Mouse (Mus musculus) hindbrain, embryonic 15.5 days (tissue): ENCODE measurements around the gene Arl14. TPM values are rescaled to one million over a fixed set of nuclear protein-coding genes. Genes with fewer than 3 reads are reported as not detected.
A peak's percentile ranks its signal among the peaks of the same experiment; 100 is the strongest.

Experiments used
- ATAC-seq: fragments of 200-750 bp; cut with Nextera tagmentation; 2 replicates; pipeline ENCODE4 v1.8.0; 2017; ENCODE audit warnings: low read depth, moderate number of reproducible peaks, moderate TSS enrichment; ENCODE audit not compliant: low FRiP score
- H3K27ac ChIP-seq: fragments of 300-500 bp; sonication (generic); replicated peaks from 2 replicates; pipeline ENCODE4 v1.5.1; 2015; ENCODE audit warnings: mild to moderate bottlenecking, inconsistent platforms
- H3K27me3 ChIP-seq: fragments of 300-500 bp; sonication (generic); 2 replicates; pipeline ENCODE4 v1.6.1; 2015; ENCODE audit warnings: control low read depth, inconsistent platforms
- H3K36me3 ChIP-seq: fragments of 300-500 bp; sonication (generic); 2 replicates; pipeline ENCODE4 v1.6.1; 2015; ENCODE audit warnings: control low read depth, inconsistent platforms
- H3K4me1 ChIP-seq: fragments of 300-500 bp; sonication (generic); replicated peaks from 2 replicates; pipeline ENCODE4 v1.6.1; 2015; ENCODE audit warnings: control low read depth, inconsistent platforms
- H3K4me2 ChIP-seq: fragments of 300-500 bp; sonication (generic); 2 replicates; pipeline ENCODE4 v1.6.1; 2015; ENCODE audit warnings: moderate library complexity, mild to moderate bottlenecking, inconsistent platforms
- H3K4me3 ChIP-seq: fragments of 300-500 bp; sonication (generic); 2 replicates; pipeline ENCODE4 v1.5.1; 2015; ENCODE audit warnings: mild to moderate bottlenecking, inconsistent platforms
- H3K9ac ChIP-seq: fragments of 300-500 bp; sonication (generic); 2 replicates; pipeline ENCODE4 v1.6.1; 2015; ENCODE audit warnings: inconsistent platforms
- H3K9me3 ChIP-seq: fragments of 300-500 bp; sonication (generic); 2 replicates; pipeline ENCODE4 v1.6.1; 2016; ENCODE audit warnings: control low read depth, inconsistent platforms
- WGBS: fragments of 180-500 bp; shearing (Covaris S2); methylation state at CpG from one replicate; pipeline ENCODE4 v1.1.7; 2015; 5-methylcytosine and 5-hydroxymethylcytosine counted together
- polyA plus RNA-seq: library from polyadenylated mRNA; unstranded; fragments of >200 nt; fragmentation: Nextera tagmentation; extraction: Ambion mirVana; gene quantifications from 2 replicates; pipeline ENCODE4 v1.2.1, GENCODE M21; 2015

Gene Arl14
- polyA plus RNA-seq, 1 experiment from 2014 or later = not detected

DNA sequence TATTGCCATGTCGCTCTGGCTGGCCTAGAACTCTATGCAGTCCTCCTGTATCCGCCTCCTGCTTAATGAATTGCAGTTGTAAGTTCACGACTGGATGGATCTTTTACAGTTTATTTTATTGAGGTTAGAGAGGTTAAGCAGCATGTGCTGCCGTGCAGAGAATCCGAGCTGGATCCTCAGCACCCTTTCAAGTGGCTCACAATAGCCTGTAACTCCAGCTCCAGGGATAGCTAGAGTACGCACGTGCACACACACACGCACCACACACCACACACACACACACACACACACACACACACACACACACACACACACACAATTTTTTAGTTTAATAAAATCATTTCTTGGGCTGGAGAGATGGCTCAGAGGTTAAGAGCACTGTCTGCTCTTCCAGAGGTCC is 27.0 kb upstream of the Arl14 start:
- no peak for ATAC-seq
- no peaks in the 10 kb centered on the region for H3K27me3 ChIP-seq
- no peak overlapping the region for H3K9ac ChIP-seq
- H3K4me2 ChIP-seq = no peak overlapping the region
- no peak overlapping the region for H3K4me3 ChIP-seq
- no peak overlapping the region for H3K27ac ChIP-seq
- no peaks in the 10 kb centered on the region for H3K36me3 ChIP-seq
- no peaks in the 10 kb centered on the region for H3K9me3 ChIP-seq
- H3K4me1 ChIP-seq = no peaks in the 10 kb centered on the region
- WGBS = 61% methylated on average over 8 of the region's 8 CpGs

GRCm38 (mm10) chr3:69198098-69198497 is 24.1 kb upstream of the Arl14 start:
- Histone ChIP-seq H3K9ac (no peak overlapping the region), H3K9me3 (no peaks in the 10 kb centered on the region), H3K4me2 (no peak overlapping the region), H3K27ac (no peak overlapping the region), H3K27me3 (no peaks in the 10 kb centered on the region), H3K4me3 (no peak overlapping the region), H3K36me3 (no peaks in the 10 kb centered on the region), H3K4me1 (no peaks in the 10 kb centered on the region)
- WGBS = 50% methylated on average over 2 of the region's 2 CpGs
- ATAC-seq = no peak

- no peak for ATAC-seq
- no peak overlapping the region for H3K4me3 ChIP-seq
- no peaks in the 10 kb centered on the region for H3K9me3 ChIP-seq
- H3K27ac ChIP-seq = no peak overlapping the region
- H3K36me3 ChIP-seq = no peaks in the 10 kb centered on the region
- H3K27me3 ChIP-seq = no peaks in the 10 kb centered on the region
- no peaks in the 10 kb centered on the region for H3K4me1 ChIP-seq
- WGBS = 83% methylated on average over 1 of the region's 1 CpGs
- no peak overlapping the region for H3K4me2 ChIP-seq
- H3K9ac ChIP-seq = no peak overlapping the region
Observed at GRCm38 (mm10) chr3:69200251-69200650, 22.0 kb upstream of the Arl14 start.

GRCm38 (mm10) chr3:69201206-69201605 is 21.0 kb upstream of the Arl14 start:
- no peaks in the 10 kb centered on the region for H3K36me3 ChIP-seq
- H3K27me3 ChIP-seq = no peaks in the 10 kb centered on the region
- 76% methylated on average over 2 of the region's 2 CpGs for WGBS
- H3K4me1 ChIP-seq = no peaks in the 10 kb centered on the region
- no peaks in the 10 kb centered on the region for H3K9me3 ChIP-seq
- H3K4me3 ChIP-seq = no peak overlapping the region
- no peak overlapping the region for H3K27ac ChIP-seq
- ATAC-seq = no peak
- no peak overlapping the region for H3K9ac ChIP-seq
- H3K4me2 ChIP-seq = no peak overlapping the region

- no peak overlapping the region for H3K27ac ChIP-seq
- no peaks in the 10 kb centered on the region for H3K4me1 ChIP-seq
- H3K4me3 ChIP-seq = no peak overlapping the region
- 78% methylated on average over 4 of the region's 4 CpGs for WGBS
- ATAC-seq = no peak
- H3K36me3 ChIP-seq = no peaks in the 10 kb centered on the region
- H3K9me3 ChIP-seq = no peaks in the 10 kb centered on the region
- H3K27me3 ChIP-seq = no peaks in the 10 kb centered on the region
- H3K9ac ChIP-seq = no peak overlapping the region
- H3K4me2 ChIP-seq = no peak overlapping the region
Observed at GRCm38 (mm10) chr3:69202876-69203275, 19.3 kb upstream of the Arl14 start.

DNA sequence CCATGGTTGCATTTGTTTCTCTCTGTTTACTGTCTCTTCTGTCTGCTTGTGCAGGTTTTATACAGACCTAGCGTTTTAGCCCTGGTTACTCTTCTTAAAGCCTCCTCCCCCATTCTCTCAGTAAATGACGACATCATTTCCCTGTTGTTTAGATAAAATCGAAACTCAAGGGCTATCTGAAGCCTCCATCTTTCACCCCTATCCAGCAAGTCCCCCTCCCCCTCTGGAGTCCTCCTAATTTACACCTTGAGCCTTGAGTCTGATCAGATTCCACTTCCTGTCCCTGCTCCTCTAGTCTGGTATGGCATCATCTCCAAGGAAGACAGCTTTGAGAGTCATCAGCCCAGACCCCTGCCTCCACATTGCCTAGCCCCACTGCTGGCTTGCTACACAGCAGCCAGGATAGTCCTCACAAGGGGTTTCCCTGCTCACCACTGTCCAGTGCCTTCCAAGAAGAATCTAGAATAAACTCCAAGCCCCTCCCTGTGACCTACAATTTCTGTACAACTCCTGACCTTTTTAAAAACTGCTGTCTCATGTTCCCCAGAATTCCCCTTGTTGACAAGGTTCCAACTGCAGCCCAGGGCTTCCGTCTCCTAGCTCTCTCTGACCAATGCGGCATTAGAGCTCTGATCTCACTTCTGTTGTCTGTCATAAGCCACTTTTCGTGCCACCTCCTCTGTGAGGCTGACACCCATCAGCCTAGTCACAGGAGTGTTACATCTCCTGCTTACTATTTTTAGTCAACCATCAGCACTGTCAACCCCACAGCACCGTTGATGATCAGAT is 16.8 kb upstream of the Arl14 start:
- no peak for ATAC-seq
- no peak overlapping the region for H3K27ac ChIP-seq
- H3K4me1 ChIP-seq = no peaks in the 10 kb centered on the region
- H3K36me3 ChIP-seq = no peaks in the 10 kb centered on the region
- H3K9ac ChIP-seq = no peak overlapping the region
- H3K4me2 ChIP-seq = no peak overlapping the region
- no peaks in the 10 kb centered on the region for H3K9me3 ChIP-seq
- H3K4me3 ChIP-seq = no peak overlapping the region
- no peaks in the 10 kb centered on the region for H3K27me3 ChIP-seq
- 78% methylated on average over 7 of the region's 7 CpGs for WGBS

- Histone ChIP-seq H3K27me3 (no peaks in the 10 kb centered on the region), H3K9me3 (no peaks in the 10 kb centered on the region), H3K4me1 (no peaks in the 10 kb centered on the region), H3K4me2 (no peak overlapping the region), H3K9ac (no peak overlapping the region), H3K36me3 (no peaks in the 10 kb centered on the region), H3K27ac (no peak overlapping the region), H3K4me3 (no peak overlapping the region)
- 89% methylated on average over 10 of the region's 10 CpGs for WGBS
- ATAC-seq = no peak
Observed at GRCm38 (mm10) chr3:69206193-69206893, 15.9 kb upstream of the Arl14 start.

GRCm38 (mm10) chr3:69208441-69209309 is 13.5 kb upstream of the Arl14 start:
- ATAC-seq = peak; percentile 34; the same call in 1 of the 2 replicates
- no peaks in the 10 kb centered on the region for H3K27me3 ChIP-seq
- no peak overlapping the region for H3K4me3 ChIP-seq
- WGBS = 70% methylated on average over 12 of the region's 12 CpGs
- H3K36me3 ChIP-seq = no peaks in the 10 kb centered on the region
- H3K4me1 ChIP-seq = no peaks in the 10 kb centered on the region
- H3K27ac ChIP-seq = no peak overlapping the region
- H3K4me2 ChIP-seq = no peak overlapping the region
- no peaks in the 10 kb centered on the region for H3K9me3 ChIP-seq
- no peak overlapping the region for H3K9ac ChIP-seq

GRCm38 (mm10) chr3:69212246-69212645 is 10.0 kb upstream of the Arl14 start:
- Histone ChIP-seq H3K27me3 (no peaks in the 10 kb centered on the region), H3K9ac (no peak overlapping the region), H3K4me1 (no peaks in the 10 kb centered on the region), H3K4me2 (no peak overlapping the region), H3K9me3 (no peaks in the 10 kb centered on the region), H3K4me3 (no peak overlapping the region), H3K36me3 (no peaks in the 10 kb centered on the region), H3K27ac (no peak overlapping the region)
- ATAC-seq = no peak
- WGBS = 80% methylated on average over 2 of the region's 2 CpGs

DNA sequence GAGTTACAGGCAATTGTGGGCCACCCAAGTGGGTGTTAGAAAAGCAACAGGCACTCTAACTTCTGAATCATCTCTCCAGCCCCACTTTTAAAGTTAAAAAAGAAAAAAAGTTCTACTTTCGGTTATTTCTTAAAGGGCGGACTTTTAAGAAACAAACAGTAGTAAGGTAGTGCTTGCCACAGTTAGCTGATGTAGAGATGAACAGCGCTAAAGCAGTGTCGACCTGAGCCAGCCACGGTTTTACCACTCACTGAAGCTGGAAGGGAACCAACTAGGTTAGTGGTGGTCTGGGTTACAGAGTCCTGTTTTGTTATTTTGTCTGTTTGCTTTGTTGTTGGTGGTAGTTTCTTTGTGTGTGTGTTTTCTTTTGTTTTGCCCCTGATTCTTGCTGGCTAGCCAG is 8.8 kb upstream of the Arl14 start:
- Histone ChIP-seq H3K27me3 (no peaks in the 10 kb centered on the region), H3K4me3 (no peak overlapping the region), H3K9me3 (no peaks in the 10 kb centered on the region), H3K27ac (no peak overlapping the region), H3K4me1 (no peaks in the 10 kb centered on the region), H3K9ac (no peak overlapping the region), H3K4me2 (no peak overlapping the region), H3K36me3 (no peaks in the 10 kb centered on the region)
- ATAC-seq = no peak
- WGBS = 89% methylated on average over 5 of the region's 5 CpGs

- no peak for ATAC-seq
- Histone ChIP-seq H3K36me3 (no peaks in the 10 kb centered on the region), H3K27ac (no peak overlapping the region), H3K4me3 (no peak overlapping the region), H3K9ac (no peak overlapping the region), H3K4me2 (no peak overlapping the region), H3K9me3 (no peaks in the 10 kb centered on the region), H3K27me3 (no peaks in the 10 kb centered on the region), H3K4me1 (no peaks in the 10 kb centered on the region)
- 94% methylated on average over 5 of the region's 5 CpGs for WGBS
Observed at GRCm38 (mm10) chr3:69214566-69214965, 7.7 kb upstream of the Arl14 start.

DNA sequence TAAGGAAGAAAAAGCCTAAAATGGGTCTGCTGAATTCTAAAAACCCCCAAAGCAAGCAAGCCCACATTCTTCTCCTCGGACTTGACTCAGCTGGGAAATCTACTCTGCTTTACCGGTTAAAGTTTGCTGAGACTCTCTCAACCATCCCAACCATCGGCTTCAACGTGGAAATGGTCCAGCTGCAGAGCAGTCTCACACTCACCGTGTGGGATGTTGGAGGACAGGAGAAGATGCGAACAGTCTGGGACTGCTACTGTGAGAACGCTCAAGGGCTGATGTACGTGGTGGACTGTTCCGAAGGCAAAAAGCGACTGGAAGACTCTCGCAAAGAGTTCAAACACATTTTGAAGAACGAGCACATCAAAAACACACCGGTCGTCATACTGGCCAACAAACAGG is 282 bp downstream of the Arl14 start:
- WGBS = 93% methylated on average over 14 of the region's 14 CpGs
- no peak overlapping the region for H3K27ac ChIP-seq
- H3K4me1 ChIP-seq = no peaks in the 10 kb centered on the region
- H3K36me3 ChIP-seq = no peaks in the 10 kb centered on the region
- no peak overlapping the region for H3K4me2 ChIP-seq
- H3K27me3 ChIP-seq = no peaks in the 10 kb centered on the region
- H3K4me3 ChIP-seq = no peak overlapping the region
- H3K9me3 ChIP-seq = no peaks in the 10 kb centered on the region
- no peak overlapping the region for H3K9ac ChIP-seq
- no peak for ATAC-seq
